Mouse (Mus musculus) lung, embryonic 14.5 days (tissue): ENCODE results near the gene Rpa1. TPM values are rescaled to one million over a fixed set of nuclear protein-coding genes. Genes with fewer than 3 reads are reported as not detected.

Experiments
- ATAC-seq: fragments of 200-750 bp; cut with Nextera tagmentation; 2 replicates; pipeline ENCODE4 v1.8.0; 2017; ENCODE audit warnings: mild to moderate bottlenecking, moderate TSS enrichment, moderate library complexity; ENCODE audit not compliant: insufficient read depth
- DNase-seq: peaks from one replicate; pipeline ENCODE4 v3.0.0-alpha.2; 2015
- H3K27ac ChIP-seq: fragments of 300-500 bp; sonication (generic); 2 replicates; pipeline ENCODE4 v1.5.1; 2014; ENCODE audit warnings: low read depth, mild to moderate bottlenecking, moderate library complexity
- H3K27me3 ChIP-seq: fragments of 300-500 bp; sonication (generic); 2 replicates; pipeline ENCODE4 v1.6.1; 2014; ENCODE audit warnings: low read length, control low read depth; ENCODE audit not compliant: insufficient read depth
- H3K36me3 ChIP-seq: fragments of 300-500 bp; sonication (generic); 2 replicates; pipeline ENCODE4 v1.6.1; 2014; ENCODE audit warnings: control low read depth; ENCODE audit not compliant: insufficient read depth
- H3K4me1 ChIP-seq: fragments of 300-500 bp; sonication (generic); 2 replicates; pipeline ENCODE4 v1.6.1; 2014; ENCODE audit warnings: antibody characterized with exemption, control low read depth; ENCODE audit not compliant: insufficient read depth
- H3K4me2 ChIP-seq: fragments of 300-500 bp; sonication (generic); 2 replicates; pipeline ENCODE4 v1.6.1; 2014; ENCODE audit warnings: mild to moderate bottlenecking
- H3K4me3 ChIP-seq: fragments of 300-500 bp; sonication (generic); 2 replicates; pipeline ENCODE4 v1.5.1; 2014; ENCODE audit warnings: low read depth, low read length
- H3K9ac ChIP-seq: fragments of 300-500 bp; sonication (generic); 2 replicates; pipeline ENCODE4 v1.6.1; 2014
- H3K9me3 ChIP-seq: fragments of 300-500 bp; sonication (generic); 2 replicates; pipeline ENCODE4 v1.6.1; 2016; ENCODE audit warnings: low read depth, low read length, control low read depth
- CTCF ChIP-seq: IDR thresholded peaks from 2 replicates; pipeline ENCODE4 v1.5.1; 2016; ENCODE audit warnings: antibody characterized with exemption, low read depth
- WGBS: fragments of 180-500 bp; shearing (Covaris S2); extraction: QIAGEN DNeasy Blood & Tissue Kit; methylation state at CpG from one replicate; pipeline ENCODE4 v1.1.7; 2014; 5-methylcytosine and 5-hydroxymethylcytosine counted together
- polyA plus RNA-seq: library from polyadenylated mRNA; unstranded; fragments of >200 nt; fragmentation: Nextera tagmentation; extraction: Ambion mirVana; gene quantifications from 2 replicates; pipeline ENCODE4 v1.2.1, GENCODE M21; 2014

Gene Rpa1
- polyA plus RNA-seq, 1 experiment from 2014 or later = 186 TPM

DNA sequence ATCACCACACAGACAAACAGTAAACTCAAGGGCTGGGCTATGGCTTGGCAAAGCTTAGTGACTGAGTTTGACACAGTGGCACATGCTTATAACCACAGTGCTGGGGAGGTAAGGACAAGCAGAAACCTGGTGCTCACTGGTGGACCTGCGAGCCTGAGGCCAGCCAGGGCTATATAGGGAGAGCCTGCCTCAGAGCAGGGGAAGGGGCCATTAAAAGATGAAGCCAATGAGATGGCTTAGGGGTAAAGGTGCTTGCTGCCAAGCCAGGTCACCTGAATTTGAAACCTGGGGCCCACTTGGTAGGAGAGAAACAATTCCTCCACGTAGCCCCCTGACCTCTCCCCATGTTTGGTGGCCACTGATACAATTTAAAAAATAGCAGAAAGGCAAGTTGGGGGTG is 5.0 kb downstream of the Rpa1 start:
- no peak for ATAC-seq
- no peak overlapping the region for H3K4me3 ChIP-seq
- no peak for DNase-seq
- H3K4me2 ChIP-seq = peak overlapping the region; percentile 30
- no peak overlapping the region for H3K9ac ChIP-seq
- H3K27ac ChIP-seq = peak overlapping the region; percentile 63; the same call in 1 of the 2 replicates
- no peak for TF ChIP-seq CTCF
- H3K27me3 ChIP-seq = no peaks in the 10 kb centered on the region
- 80% methylated on average over 2 of the region's 2 CpGs for whole genome bisulfite sequencing
- no peaks in the 10 kb centered on the region for H3K9me3 ChIP-seq
- H3K4me1 ChIP-seq = peaks cover 15% of the 10 kb centered on the region
- H3K36me3 ChIP-seq = peaks cover 38% of the 10 kb centered on the region

DNA sequence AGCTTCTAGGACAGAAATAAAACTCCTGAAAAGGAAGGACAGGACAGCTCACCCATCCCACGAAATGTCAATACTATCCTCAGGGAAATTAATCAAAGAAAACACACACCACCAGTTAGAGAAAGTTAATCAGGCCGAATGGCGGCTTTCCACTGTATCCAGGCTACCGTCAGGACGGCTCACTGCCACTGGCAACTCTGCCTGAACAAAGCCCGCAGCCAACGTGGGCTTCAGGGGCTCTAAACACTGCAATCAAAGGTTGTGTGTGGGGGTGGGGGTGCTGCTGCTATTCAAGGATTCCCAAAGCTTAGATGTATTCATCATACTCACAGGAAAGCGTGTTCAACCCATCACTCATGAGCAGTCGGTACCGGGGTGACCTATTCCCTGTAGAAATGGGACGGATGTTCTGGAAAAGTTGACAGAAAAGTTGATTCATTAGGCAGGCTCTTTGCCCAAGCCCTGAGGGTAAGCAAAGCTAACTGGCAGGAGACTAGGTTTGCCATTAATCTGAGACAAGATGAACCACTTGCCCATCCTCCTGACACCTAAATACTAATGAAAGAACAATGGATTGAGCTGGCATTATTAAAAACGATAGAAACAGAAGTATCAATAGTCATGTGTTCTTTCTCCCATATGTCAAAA is 7.3 kb downstream of the Rpa1 start:
- no peak overlapping the region for H3K4me3 ChIP-seq
- no peak overlapping the region for H3K27ac ChIP-seq
- ATAC-seq = no peak
- no peaks in the 10 kb centered on the region for H3K9me3 ChIP-seq
- H3K27me3 ChIP-seq = no peaks in the 10 kb centered on the region
- peaks cover 61% of the 10 kb centered on the region for H3K36me3 ChIP-seq
- no peak overlapping the region for H3K4me2 ChIP-seq
- no peak for DNase-seq
- H3K4me1 ChIP-seq = peaks cover 15% of the 10 kb centered on the region
- H3K9ac ChIP-seq = no peak overlapping the region
- TF ChIP-seq CTCF = no peak
- 85% methylated on average over 12 of the region's 12 CpGs for WGBS

DNA sequence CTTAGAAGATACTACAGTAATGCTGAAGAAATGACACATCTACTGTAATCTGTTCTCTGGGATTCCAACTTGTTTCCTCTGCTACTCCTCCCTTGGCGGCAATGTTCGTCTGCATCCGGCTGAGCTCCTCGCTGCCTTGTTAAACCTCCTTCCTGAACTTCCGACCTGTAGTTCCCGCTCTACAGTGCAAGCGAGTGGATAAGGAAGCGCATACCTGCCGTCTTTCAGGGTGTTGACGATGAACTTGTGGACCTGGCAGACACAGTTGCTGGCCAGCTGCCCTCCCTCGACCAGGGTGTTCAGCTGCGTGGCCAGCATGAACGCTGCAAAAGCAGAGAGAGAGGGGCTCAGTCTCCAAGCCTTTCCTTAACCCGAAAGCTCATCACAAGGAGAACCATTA is 8.0 kb downstream of the Rpa1 start:
- no peak overlapping the region for H3K27ac ChIP-seq
- no peak overlapping the region for H3K9ac ChIP-seq
- no peak overlapping the region for H3K4me3 ChIP-seq
- no peaks in the 10 kb centered on the region for H3K27me3 ChIP-seq
- ATAC-seq (no peak), DNase-seq (no peak)
- no peak for TF ChIP-seq CTCF
- no peak overlapping the region for H3K4me2 ChIP-seq
- peaks cover 15% of the 10 kb centered on the region for H3K4me1 ChIP-seq
- 82% methylated on average over 14 of the region's 14 CpGs for WGBS
- peaks cover 64% of the 10 kb centered on the region for H3K36me3 ChIP-seq
- no peaks in the 10 kb centered on the region for H3K9me3 ChIP-seq

DNA sequence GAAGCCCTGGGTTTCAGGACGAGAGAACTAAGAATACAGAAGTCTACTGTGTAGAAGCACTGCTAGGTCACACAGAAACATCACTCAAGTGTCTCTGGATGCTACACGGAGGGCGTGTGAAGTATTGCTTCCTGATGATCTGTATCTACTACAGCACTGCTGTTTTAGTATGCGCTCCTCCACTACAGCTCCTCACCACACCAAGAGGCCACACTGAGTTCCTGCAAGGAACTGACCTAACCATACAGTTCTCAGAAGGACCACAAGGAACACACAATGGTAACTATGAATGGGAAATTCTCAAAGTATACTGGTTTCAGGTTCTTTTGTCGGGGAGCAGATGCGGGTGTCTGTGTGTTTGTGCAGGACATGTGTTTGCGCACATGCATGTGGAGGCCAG is 10.9 kb downstream of the Rpa1 start:
- Histone ChIP-seq H3K27ac (no peak overlapping the region), H3K9me3 (no peaks in the 10 kb centered on the region), H3K4me3 (no peak overlapping the region), H3K36me3 (peaks cover 77% of the 10 kb centered on the region), H3K4me1 (no peaks in the 10 kb centered on the region), H3K9ac (no peak overlapping the region), H3K4me2 (no peak overlapping the region), H3K27me3 (no peaks in the 10 kb centered on the region)
- 0 out of 2 replicates have a peak, but pooled peaks have one; percentile 13 for TF ChIP-seq CTCF
- WGBS = 82% methylated on average over 7 of the region's 7 CpGs
- ATAC-seq (no peak), DNase-seq (no peak)

- no peak overlapping the region for H3K4me3 ChIP-seq
- no peak for DNase-seq
- H3K4me2 ChIP-seq = no peak overlapping the region
- no peaks in the 10 kb centered on the region for H3K27me3 ChIP-seq
- 68% methylated on average over 8 of the region's 8 CpGs for WGBS
- no peak overlapping the region for H3K9ac ChIP-seq
- H3K36me3 ChIP-seq = peaks cover 83% of the 10 kb centered on the region
- H3K9me3 ChIP-seq = no peaks in the 10 kb centered on the region
- ATAC-seq = no peak
- H3K4me1 ChIP-seq = no peaks in the 10 kb centered on the region
- TF ChIP-seq CTCF = no peak
- no peak overlapping the region for H3K27ac ChIP-seq
Measured at GRCm38 (mm10) chr11:75336676-75337075, 11.4 kb downstream of the Rpa1 start.

DNA sequence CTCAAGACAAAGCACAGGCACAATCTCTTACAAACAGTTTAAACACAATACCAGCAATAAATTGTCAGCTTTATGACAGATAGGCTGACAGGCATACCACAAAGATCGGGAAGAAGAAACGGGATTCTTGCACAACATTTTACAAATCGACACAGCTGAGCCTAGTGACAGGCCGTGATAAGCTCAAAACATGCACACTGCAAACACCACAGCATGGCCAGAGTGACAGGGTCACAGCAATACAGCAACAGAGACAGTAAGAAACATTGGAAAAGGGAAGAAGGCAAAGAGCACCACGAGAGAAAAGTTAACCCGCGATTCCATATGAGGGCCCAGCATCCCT is 22.2 kb downstream of the Rpa1 start:
- Histone ChIP-seq H3K4me3 (no peak overlapping the region), H3K27ac (peak overlapping the region; percentile 44), H3K27me3 (no peaks in the 10 kb centered on the region), H3K36me3 (peaks cover 38% of the 10 kb centered on the region), H3K9me3 (no peaks in the 10 kb centered on the region), H3K4me1 (peaks cover 12% of the 10 kb centered on the region), H3K4me2 (0 out of 2 replicates have a peak overlapping the region, but pooled peaks have one; percentile 35), H3K9ac (no peak overlapping the region)
- DNase-seq (peak; percentile 54), ATAC-seq (peak; percentile 49)
- WGBS = 44% methylated on average over 7 of the region's 7 CpGs
- TF ChIP-seq CTCF = no peak

DNA sequence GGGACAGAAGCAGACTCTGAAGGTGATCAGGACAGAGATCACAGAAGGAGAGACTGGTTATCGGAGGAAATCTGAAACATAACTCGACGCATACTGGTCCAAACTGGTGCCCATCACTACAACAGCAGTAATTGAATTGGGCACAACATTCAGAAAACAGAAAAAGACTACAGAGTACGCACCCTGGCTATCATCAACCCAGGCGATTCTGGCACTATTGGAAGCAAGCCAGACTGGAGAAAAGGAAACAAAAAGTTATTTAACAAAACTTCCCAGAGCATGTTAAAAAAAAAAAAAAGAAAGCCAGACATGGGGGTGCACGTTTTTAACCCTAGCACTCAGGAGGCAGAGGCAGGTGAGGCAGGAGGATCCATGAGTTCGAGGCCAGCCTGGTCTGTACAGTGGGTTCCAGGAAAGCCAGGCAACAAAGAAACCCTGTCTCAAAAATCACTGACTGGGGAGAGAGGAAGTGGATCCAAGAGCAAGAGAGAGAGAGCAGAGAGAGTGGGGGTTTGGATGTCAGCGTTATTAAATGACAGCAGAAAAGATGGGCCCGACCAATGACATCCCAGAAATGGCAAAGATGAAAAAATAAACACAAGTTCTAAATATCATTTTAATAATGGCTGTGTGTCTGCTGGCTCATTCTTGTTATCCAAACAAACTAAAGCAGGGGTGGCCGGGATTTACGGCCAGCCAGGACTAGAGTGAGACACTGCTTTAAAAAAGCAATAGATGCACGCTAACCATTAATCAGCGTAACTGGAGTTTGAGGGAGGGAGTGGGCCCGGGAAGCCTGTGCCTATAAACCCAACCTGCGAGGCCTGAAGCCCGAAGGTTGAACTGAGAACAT is 22.8 kb downstream of the Rpa1 start:
- Histone ChIP-seq H3K9me3 (no peaks in the 10 kb centered on the region), H3K4me3 (no peak overlapping the region), H3K27ac (peak overlapping the region; percentile 44), H3K4me1 (peaks cover 12% of the 10 kb centered on the region), H3K36me3 (peaks cover 35% of the 10 kb centered on the region), H3K9ac (no peak overlapping the region), H3K4me2 (peak overlapping the region; percentile 35; the same call in 1 of the 2 replicates), H3K27me3 (no peaks in the 10 kb centered on the region)
- ATAC-seq (peak; percentile 56), DNase-seq (peak; percentile 71)
- TF ChIP-seq CTCF = no peak
- 40% methylated on average over 16 of the region's 16 CpGs for WGBS
